Mouse (Mus musculus): ENCODE measurements at regions not wholly inside any gene's neighbourhood (a gene's known extent, or its start where the extent isn't known, plus 50 kb on each side); places are given as distances from the start of the nearest gene placed in this dataset.

GRCm38 (mm10) chr1:63977956-63978355, 144.1 kb downstream of the Klf7 start:
- DNase-seq (ENCODE audit: low read depth, low spot score), result no peak

GRCm38 (mm10) chr1:63977302-63977888, 144.7 kb downstream of the Klf7 start:
- no peak for DNase-seq (ENCODE audit: low read depth, low spot score)

GRCm38 (mm10) chr1:63976862-63977261, 145.2 kb downstream of the Klf7 start:
- DNase-seq (ENCODE audit: low read depth, low spot score), result no peak

- DNase-seq (ENCODE audit: low read depth, low spot score), result no peak
These were observed 154.2 kb downstream of the Klf7 start for GRCm38 (mm10) chr1:63967849-63968248.

GRCm38 (mm10) chr1:63965446-63965845, 156.6 kb downstream of the Klf7 start:
- no peak for DNase-seq (ENCODE audit: low read depth, low spot score)

GRCm38 (mm10) chr1:63964519-63964918, 157.6 kb downstream of the Klf7 start:
- no peak for DNase-seq (ENCODE audit: low read depth, low spot score)

GRCm38 (mm10) chr1:63955701-63956355, 166.3 kb downstream of the Klf7 start:
- no peak for DNase-seq (ENCODE audit: low read depth, low spot score)

GRCm38 (mm10) chr1:63954876-63955513, 167.1 kb downstream of the Klf7 start:
- no peak for DNase-seq (ENCODE audit: low read depth, low spot score)

- no peak for DNase-seq (ENCODE audit: low read depth, low spot score)
These were observed 167.9 kb downstream of the Klf7 start for GRCm38 (mm10) chr1:63954172-63954571.

GRCm38 (mm10) chr1:63953229-63953883, 168.7 kb downstream of the Klf7 start:
- peak; percentile 74 for DNase-seq (ENCODE audit: low read depth, low spot score)

GRCm38 (mm10) chr1:63951663-63952062, 170.4 kb downstream of the Klf7 start:
- DNase-seq (ENCODE audit: low read depth, low spot score), result no peak

GRCm38 (mm10) chr1:63947278-63947677, 174.8 kb downstream of the Klf7 start:
- no peak for DNase-seq (ENCODE audit: low read depth, low spot score)

- no peak for DNase-seq (ENCODE audit: low read depth, low spot score)
These were observed 175.2 kb downstream of the Klf7 start for GRCm38 (mm10) chr1:63946834-63947233.

- DNase-seq (ENCODE audit: low read depth, low spot score), result peak; percentile 19
These were observed 175.7 kb upstream of the 4933402D24Rik start for GRCm38 (mm10) chr1:63944786-63945185.

- DNase-seq (ENCODE audit: low read depth, low spot score), result no peak
These were observed 169.3 kb upstream of the 4933402D24Rik start for GRCm38 (mm10) chr1:63938416-63938815.

- peak; percentile 22 for DNase-seq (ENCODE audit: low read depth, low spot score)
These were observed 168.4 kb upstream of the 4933402D24Rik start for GRCm38 (mm10) chr1:63937480-63937879.

GRCm38 (mm10) chr1:63934570-63935280, 165.7 kb upstream of the 4933402D24Rik start:
- no peak for DNase-seq (ENCODE audit: low read depth, low spot score)

- DNase-seq (ENCODE audit: low read depth, low spot score), result no peak
These were observed 163.4 kb upstream of the 4933402D24Rik start for GRCm38 (mm10) chr1:63932484-63932883.

- DNase-seq (ENCODE audit: low read depth, low spot score), result no peak
These were observed 160.5 kb upstream of the 4933402D24Rik start for GRCm38 (mm10) chr1:63929362-63930125.

GRCm38 (mm10) chr1:63928850-63929249, 159.8 kb upstream of the 4933402D24Rik start:
- DNase-seq (ENCODE audit: low read depth, low spot score), result no peak

GRCm38 (mm10) chr1:63928361-63928760, 159.3 kb upstream of the 4933402D24Rik start:
- no peak for DNase-seq (ENCODE audit: low read depth, low spot score)

Measured in ZHBTc4 (cell line).